Mouse (Mus musculus) olfactory bulb, adult 2 months (tissue): Measurements from ENCODE around the gene 9930022D16Rik.

Experiments used
- CTCF ChIP-seq: fragments of 200-500 bp; IDR thresholded peaks from 2 replicates; pipeline ENCODE4 v1.5.1; 2012; ENCODE audit warnings: low read depth, mild to moderate bottlenecking, low read length, moderate library complexity; ENCODE audit not compliant: insufficient read depth
- POLR2A ChIP-seq: fragments of 200-500 bp; IDR thresholded peaks from 2 replicates; pipeline ENCODE4 v1.6.1; 2012; ENCODE audit warnings: mild to moderate bottlenecking, low read depth, low read length, moderate library complexity; ENCODE audit not compliant: insufficient read depth

- TF ChIP-seq POLR2A, result no peak
- no peak for TF ChIP-seq CTCF
Measured at GRCm38 (mm10) chr11:109434233-109434798, 20.6 kb downstream of the 9930022D16Rik start.
